Mouse (Mus musculus): ENCODE results near the gene Khdc3. TPM values are rescaled to one million over a fixed set of nuclear protein-coding genes. Genes with fewer than 3 reads are reported as not detected.
"Not testable (repeated sequence)": the region's sequence is repeated elsewhere in the genome, so short reads cannot be mapped to it uniquely, and the experiment has no call there.

Khdc3 gene
- polyA plus RNA-seq, 1 experiment from 2014 or later: not detected

DNA sequence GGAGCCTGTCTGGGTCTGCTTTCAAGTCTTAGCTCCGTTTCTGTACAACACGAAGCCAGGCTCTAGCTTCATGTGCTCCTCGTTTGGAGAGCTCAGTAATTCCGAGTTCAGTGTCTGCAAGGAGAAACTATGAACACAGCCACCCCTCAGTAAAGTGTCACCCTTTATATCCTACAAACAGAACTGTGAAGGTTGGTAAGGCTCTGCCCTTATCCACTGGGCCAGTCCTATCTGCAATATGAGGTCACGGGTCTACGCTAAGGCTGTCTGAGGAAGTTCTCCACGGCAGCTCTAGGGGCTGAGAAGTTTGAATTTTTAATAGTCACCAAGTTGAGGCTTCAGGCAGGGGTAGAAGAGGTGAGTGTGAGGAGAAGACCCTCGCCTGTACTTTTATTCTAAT lies 29.2 kb upstream of the Khdc3 start:
- Histone ChIP-seq H3K36me3 (replicated peaks; ENCODE audit: control insufficient read depth, insufficient read depth, low read depth, low read length) (no peaks in the 10 kb centered on the region), H3K27me3 (ENCODE audit: control insufficient read depth, insufficient read depth, low read length) (no peaks in the 10 kb centered on the region), H3K4me3 (ENCODE audit: low read depth, low read length) (no peak overlapping the region), H3K4me2 (ENCODE audit: low read depth, low read length) (no peak overlapping the region), H3K27ac (replicated peaks; ENCODE audit: low read depth, low read length) (no peak overlapping the region), H3K9me3 (replicated peaks; ENCODE audit: control insufficient read depth, low read length) (no peaks in the 10 kb centered on the region), H3K9ac (replicated peaks; ENCODE audit: low read length) (no peak overlapping the region), H3K4me1 (ENCODE audit: control insufficient read depth, insufficient read depth, low read length) (no peaks in the 10 kb centered on the region)
- ATAC-seq (replicated peaks; ENCODE audit: insufficient number of reproducible peaks, low FRiP score, low TSS enrichment, low read depth): no peak
- 81% methylated on average over 8 of the region's 8 CpGs for WGBS
- DNase-seq (ENCODE audit: low spot score): no peak

DNA sequence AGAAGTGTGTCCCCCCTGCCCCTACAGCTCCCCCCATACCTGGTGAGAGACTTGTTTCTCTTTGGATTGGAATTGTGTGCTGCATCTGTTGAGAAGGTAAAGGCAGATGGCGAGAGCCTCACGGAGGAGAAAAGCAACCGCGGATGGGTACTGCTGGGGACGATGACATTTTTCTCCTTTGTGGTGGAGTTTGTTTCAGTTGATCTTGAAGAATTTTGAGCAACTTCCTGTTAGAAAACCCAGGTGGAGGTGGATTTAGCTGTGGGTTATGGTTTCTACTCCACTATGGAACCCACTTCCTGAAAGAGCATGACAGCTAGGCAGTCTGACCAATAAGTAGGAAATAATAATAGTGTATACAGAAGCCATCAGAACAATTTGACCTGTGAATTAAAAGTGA lies 28.5 kb upstream of the Khdc3 start:
- H3K9ac ChIP-seq (replicated peaks; ENCODE audit: low read length): no peak overlapping the region
- no peak overlapping the region for H3K4me3 ChIP-seq (ENCODE audit: low read depth, low read length)
- H3K4me2 ChIP-seq (ENCODE audit: low read depth, low read length): no peak overlapping the region
- H3K27me3 ChIP-seq (ENCODE audit: control insufficient read depth, insufficient read depth, low read length): no peaks in the 10 kb centered on the region
- no peak for ATAC-seq (replicated peaks; ENCODE audit: insufficient number of reproducible peaks, low FRiP score, low TSS enrichment, low read depth)
- 89% methylated on average over 5 of the region's 5 CpGs for WGBS
- no peak overlapping the region for H3K27ac ChIP-seq (replicated peaks; ENCODE audit: low read depth, low read length)
- no peaks in the 10 kb centered on the region for H3K9me3 ChIP-seq (replicated peaks; ENCODE audit: control insufficient read depth, low read length)
- no peaks in the 10 kb centered on the region for H3K36me3 ChIP-seq (replicated peaks; ENCODE audit: control insufficient read depth, insufficient read depth, low read depth, low read length)
- H3K4me1 ChIP-seq (ENCODE audit: control insufficient read depth, insufficient read depth, low read length): no peaks in the 10 kb centered on the region
- no peak for DNase-seq (ENCODE audit: low spot score)

DNA sequence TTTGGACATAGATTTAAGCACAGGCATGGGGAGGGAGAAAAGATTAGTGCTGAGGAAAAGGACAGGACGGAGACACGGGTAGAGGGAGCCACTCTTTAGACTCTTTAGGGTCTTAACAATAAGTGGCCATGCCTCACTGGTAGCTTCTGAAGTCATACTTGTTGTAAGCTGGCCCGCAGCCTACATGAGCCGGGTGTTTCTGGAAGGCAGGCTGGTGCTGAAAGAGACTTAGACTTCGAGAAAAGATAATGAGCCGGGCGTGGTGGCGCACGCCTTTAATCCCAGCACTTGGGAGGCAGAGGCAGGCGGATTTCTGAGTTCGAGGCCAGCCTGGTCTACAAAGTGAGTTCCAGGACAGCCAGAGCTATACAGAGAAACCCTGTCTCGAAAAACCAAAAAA lies 22.3 kb upstream of the Khdc3 start:
- H3K4me1 ChIP-seq (ENCODE audit: control insufficient read depth, insufficient read depth, low read length); DNase-seq (ENCODE audit: low spot score); H3K9me3 ChIP-seq (replicated peaks; ENCODE audit: control insufficient read depth, low read length); H3K4me2 ChIP-seq (ENCODE audit: low read depth, low read length); H3K9ac ChIP-seq (replicated peaks; ENCODE audit: low read length); H3K27ac ChIP-seq (replicated peaks; ENCODE audit: low read depth, low read length); H3K36me3 ChIP-seq (replicated peaks; ENCODE audit: control insufficient read depth, insufficient read depth, low read depth, low read length); ATAC-seq (replicated peaks; ENCODE audit: insufficient number of reproducible peaks, low FRiP score, low TSS enrichment, low read depth); H3K27me3 ChIP-seq (ENCODE audit: control insufficient read depth, insufficient read depth, low read length); H3K4me3 ChIP-seq (ENCODE audit: low read depth, low read length): not testable (repeated sequence)
- WGBS: 89% methylated on average over 10 of the region's 12 CpGs

DNA sequence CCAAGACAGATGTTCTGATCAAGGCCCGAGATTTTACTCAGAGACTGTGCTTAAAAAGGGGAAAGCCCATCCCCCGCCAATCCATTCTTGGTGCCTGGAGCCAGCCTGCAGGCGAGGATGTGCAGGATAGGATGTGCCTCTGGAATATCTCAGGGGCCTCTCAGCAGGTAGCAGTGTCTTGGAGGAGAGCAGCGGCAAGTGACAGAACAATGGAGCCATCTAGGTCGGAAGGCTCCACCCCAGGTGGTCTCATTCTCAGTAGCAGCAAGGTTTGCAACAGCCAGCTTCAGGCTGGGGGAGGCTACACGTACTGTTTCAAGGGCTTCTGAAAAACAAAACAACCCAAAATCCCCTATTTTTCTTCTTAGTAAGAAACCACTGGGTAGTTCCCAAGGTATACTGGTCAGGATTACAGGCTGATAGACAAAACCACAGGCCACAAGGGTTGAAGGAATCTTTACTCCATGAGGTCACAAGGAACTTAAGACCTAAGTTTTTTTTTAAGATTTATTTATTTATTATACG lies 21.8 kb upstream of the Khdc3 start:
- H3K9ac ChIP-seq (replicated peaks; ENCODE audit: low read length): no peak overlapping the region
- H3K36me3 ChIP-seq (replicated peaks; ENCODE audit: control insufficient read depth, insufficient read depth, low read depth, low read length): no peaks in the 10 kb centered on the region
- no peak for DNase-seq (ENCODE audit: low spot score)
- H3K4me2 ChIP-seq (ENCODE audit: low read depth, low read length): no peak overlapping the region
- no peaks in the 10 kb centered on the region for H3K27me3 ChIP-seq (ENCODE audit: control insufficient read depth, insufficient read depth, low read length)
- H3K4me3 ChIP-seq (ENCODE audit: low read depth, low read length): no peak overlapping the region
- H3K27ac ChIP-seq (replicated peaks; ENCODE audit: low read depth, low read length): no peak overlapping the region
- H3K4me1 ChIP-seq (ENCODE audit: control insufficient read depth, insufficient read depth, low read length): no peaks in the 10 kb centered on the region
- H3K9me3 ChIP-seq (replicated peaks; ENCODE audit: control insufficient read depth, low read length): no peaks in the 10 kb centered on the region
- ATAC-seq (replicated peaks; ENCODE audit: insufficient number of reproducible peaks, low FRiP score, low TSS enrichment, low read depth): no peak
- whole genome bisulfite sequencing: 38% methylated on average over 7 of the region's 7 CpGs

DNA sequence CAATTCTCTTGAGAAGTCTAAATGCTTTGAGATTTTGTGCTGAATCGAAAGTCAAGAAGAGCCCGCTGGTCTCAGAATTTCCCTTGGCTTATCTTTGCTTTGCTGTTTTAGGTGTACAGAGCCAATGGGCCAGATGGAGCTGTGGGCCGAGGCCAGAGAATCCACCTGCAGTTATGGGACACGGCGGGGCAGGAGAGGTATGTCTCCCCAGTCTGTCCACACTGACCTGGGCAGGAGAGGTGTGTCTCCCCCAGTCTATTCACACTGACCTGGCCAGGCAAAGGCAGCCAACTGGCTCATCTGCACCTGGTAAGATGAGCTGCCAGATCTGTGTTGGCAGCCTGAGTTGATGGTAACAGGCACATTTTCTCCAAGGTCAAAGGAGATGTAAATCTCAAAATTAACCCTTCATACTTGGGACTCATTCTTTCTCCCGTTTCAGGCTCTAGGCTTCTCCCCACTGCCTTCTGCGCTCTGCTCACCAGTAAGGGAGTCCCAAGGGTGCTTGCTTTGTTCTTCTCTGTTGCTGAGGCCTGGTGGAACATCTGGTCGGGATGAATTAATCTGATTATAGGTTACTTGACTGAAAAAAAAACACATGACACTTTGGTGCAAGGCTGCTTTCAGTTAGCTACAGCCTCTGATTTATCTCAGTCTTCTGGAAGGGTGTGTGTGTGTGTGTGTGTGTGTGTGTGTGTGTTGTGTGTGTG lies 19.2 kb upstream of the Khdc3 start:
- Histone ChIP-seq H3K36me3 (replicated peaks; ENCODE audit: control insufficient read depth, insufficient read depth, low read depth, low read length) (no peaks in the 10 kb centered on the region), H3K4me1 (ENCODE audit: control insufficient read depth, insufficient read depth, low read length) (no peaks in the 10 kb centered on the region), H3K4me2 (ENCODE audit: low read depth, low read length) (no peak overlapping the region), H3K9me3 (replicated peaks; ENCODE audit: control insufficient read depth, low read length) (no peaks in the 10 kb centered on the region), H3K27me3 (ENCODE audit: control insufficient read depth, insufficient read depth, low read length) (no peaks in the 10 kb centered on the region), H3K27ac (replicated peaks; ENCODE audit: low read depth, low read length) (no peak overlapping the region), H3K4me3 (ENCODE audit: low read depth, low read length) (no peak overlapping the region), H3K9ac (replicated peaks; ENCODE audit: low read length) (no peak overlapping the region)
- ATAC-seq (replicated peaks; ENCODE audit: insufficient number of reproducible peaks, low FRiP score, low TSS enrichment, low read depth) (no peak), DNase-seq (ENCODE audit: low spot score) (no peak)
- 75% methylated on average over 8 of the region's 8 CpGs for WGBS

DNA sequence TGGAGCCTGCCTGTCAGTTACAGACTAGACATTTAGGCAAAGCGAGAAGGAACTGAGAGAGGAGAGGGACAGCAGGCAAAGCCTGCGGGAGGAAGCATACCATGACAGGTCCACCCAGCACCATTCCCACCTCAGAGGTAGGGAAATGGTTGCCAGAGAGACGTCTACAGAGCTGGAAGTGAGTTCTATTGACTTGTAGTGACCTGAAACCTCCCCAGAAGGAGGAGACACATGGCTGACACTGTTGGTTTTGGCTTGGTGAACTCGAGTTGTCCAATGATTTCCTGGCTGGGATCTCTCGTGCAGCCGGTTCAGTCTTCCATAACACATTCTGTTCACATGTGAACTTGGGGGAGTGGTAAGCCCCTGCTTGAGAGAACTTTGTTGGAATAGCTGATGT lies 17.7 kb upstream of the Khdc3 start:
- no peaks in the 10 kb centered on the region for H3K4me1 ChIP-seq (ENCODE audit: control insufficient read depth, insufficient read depth, low read length)
- H3K9ac ChIP-seq (replicated peaks; ENCODE audit: low read length): no peak overlapping the region
- H3K4me3 ChIP-seq (ENCODE audit: low read depth, low read length): no peak overlapping the region
- H3K27ac ChIP-seq (replicated peaks; ENCODE audit: low read depth, low read length): no peak overlapping the region
- ATAC-seq (replicated peaks; ENCODE audit: insufficient number of reproducible peaks, low FRiP score, low TSS enrichment, low read depth): no peak
- no peaks in the 10 kb centered on the region for H3K27me3 ChIP-seq (ENCODE audit: control insufficient read depth, insufficient read depth, low read length)
- no peak overlapping the region for H3K4me2 ChIP-seq (ENCODE audit: low read depth, low read length)
- H3K36me3 ChIP-seq (replicated peaks; ENCODE audit: control insufficient read depth, insufficient read depth, low read depth, low read length): no peaks in the 10 kb centered on the region
- DNase-seq (ENCODE audit: low spot score): no peak
- 82% methylated on average over 6 of the region's 6 CpGs for WGBS
- no peaks in the 10 kb centered on the region for H3K9me3 ChIP-seq (replicated peaks; ENCODE audit: control insufficient read depth, low read length)

DNA sequence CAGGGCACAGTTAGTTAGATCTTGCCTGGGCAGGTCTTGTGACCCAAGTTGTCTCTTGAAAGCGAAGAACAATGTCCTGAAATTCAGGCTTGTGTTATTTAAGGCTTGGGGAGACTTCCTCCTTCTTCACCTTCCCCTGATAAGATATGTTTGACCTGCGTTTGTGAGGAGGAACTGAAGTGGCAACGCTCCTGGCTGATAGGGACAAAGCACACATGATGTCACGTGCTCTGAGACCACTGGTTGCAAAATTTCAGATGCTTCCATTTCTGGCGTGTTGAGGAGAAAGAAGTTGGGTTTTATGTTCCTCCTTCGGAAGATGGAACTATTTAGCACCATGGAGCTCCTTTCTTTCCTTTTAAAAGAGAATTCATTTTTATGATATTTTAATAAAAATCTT lies 15.8 kb upstream of the Khdc3 start:
- Histone ChIP-seq H3K9me3 (replicated peaks; ENCODE audit: control insufficient read depth, low read length) (no peaks in the 10 kb centered on the region), H3K4me1 (ENCODE audit: control insufficient read depth, insufficient read depth, low read length) (no peaks in the 10 kb centered on the region), H3K4me2 (ENCODE audit: low read depth, low read length) (no peak overlapping the region), H3K4me3 (ENCODE audit: low read depth, low read length) (no peak overlapping the region), H3K9ac (replicated peaks; ENCODE audit: low read length) (no peak overlapping the region), H3K27ac (replicated peaks; ENCODE audit: low read depth, low read length) (no peak overlapping the region), H3K36me3 (replicated peaks; ENCODE audit: control insufficient read depth, insufficient read depth, low read depth, low read length) (no peaks in the 10 kb centered on the region), H3K27me3 (ENCODE audit: control insufficient read depth, insufficient read depth, low read length) (no peaks in the 10 kb centered on the region)
- ATAC-seq (replicated peaks; ENCODE audit: insufficient number of reproducible peaks, low FRiP score, low TSS enrichment, low read depth): no peak
- WGBS: 90% methylated on average over 6 of the region's 6 CpGs
- DNase-seq (ENCODE audit: low spot score): no peak

DNA sequence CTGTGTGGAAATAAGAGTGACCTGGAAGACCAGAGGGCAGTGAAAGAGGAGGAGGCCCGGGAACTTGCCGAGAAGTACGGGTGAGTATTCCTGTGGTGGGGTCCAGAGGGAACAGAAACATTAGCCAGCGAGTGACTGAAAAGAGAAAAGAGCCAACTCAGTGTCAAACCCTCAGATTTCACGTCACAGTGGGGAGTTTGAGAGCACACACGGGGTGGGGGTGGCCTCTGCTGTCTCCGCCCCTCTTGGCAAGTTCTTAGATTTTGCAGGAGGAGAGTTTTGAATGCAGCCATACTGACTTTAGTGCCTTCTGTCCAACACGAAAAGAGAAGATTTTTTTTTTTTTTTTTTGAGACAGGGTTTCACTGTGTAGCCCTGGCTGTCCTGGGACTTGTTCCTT lies 14.5 kb upstream of the Khdc3 start:
- H3K9me3 ChIP-seq (replicated peaks; ENCODE audit: control insufficient read depth, low read length): no peaks in the 10 kb centered on the region
- H3K27ac ChIP-seq (replicated peaks; ENCODE audit: low read depth, low read length): no peak overlapping the region

More for the DNA sequence above, 14.5 kb upstream of the Khdc3 start:
- Histone ChIP-seq H3K4me3 (ENCODE audit: low read depth, low read length) (no peak overlapping the region), H3K36me3 (replicated peaks; ENCODE audit: control insufficient read depth, insufficient read depth, low read depth, low read length) (no peaks in the 10 kb centered on the region), H3K27me3 (ENCODE audit: control insufficient read depth, insufficient read depth, low read length) (no peaks in the 10 kb centered on the region), H3K9ac (replicated peaks; ENCODE audit: low read length) (no peak overlapping the region), H3K4me2 (ENCODE audit: low read depth, low read length) (no peak overlapping the region), H3K4me1 (ENCODE audit: control insufficient read depth, insufficient read depth, low read length) (no peaks in the 10 kb centered on the region)
- ATAC-seq (replicated peaks; ENCODE audit: insufficient number of reproducible peaks, low FRiP score, low TSS enrichment, low read depth) (no peak), DNase-seq (ENCODE audit: low spot score) (no peak)
- 64% methylated on average over 8 of the region's 8 CpGs for WGBS
